Mouse (Mus musculus) kidney, postnatal 14 days (tissue): ENCODE measurements around the gene Aplf.
A peak's percentile ranks its signal among the peaks of the same experiment; 100 is the strongest.
"Not testable (repeated sequence)": the region's sequence is repeated elsewhere in the genome, so short reads cannot be mapped to it uniquely, and the experiment has no call there.

ENCODE experiments used
- DNase-seq: peaks from one replicate; pipeline ENCODE4 v3.0.0; 2022; ENCODE audit warnings: mixed read lengths

The Aplf gene

DNA sequence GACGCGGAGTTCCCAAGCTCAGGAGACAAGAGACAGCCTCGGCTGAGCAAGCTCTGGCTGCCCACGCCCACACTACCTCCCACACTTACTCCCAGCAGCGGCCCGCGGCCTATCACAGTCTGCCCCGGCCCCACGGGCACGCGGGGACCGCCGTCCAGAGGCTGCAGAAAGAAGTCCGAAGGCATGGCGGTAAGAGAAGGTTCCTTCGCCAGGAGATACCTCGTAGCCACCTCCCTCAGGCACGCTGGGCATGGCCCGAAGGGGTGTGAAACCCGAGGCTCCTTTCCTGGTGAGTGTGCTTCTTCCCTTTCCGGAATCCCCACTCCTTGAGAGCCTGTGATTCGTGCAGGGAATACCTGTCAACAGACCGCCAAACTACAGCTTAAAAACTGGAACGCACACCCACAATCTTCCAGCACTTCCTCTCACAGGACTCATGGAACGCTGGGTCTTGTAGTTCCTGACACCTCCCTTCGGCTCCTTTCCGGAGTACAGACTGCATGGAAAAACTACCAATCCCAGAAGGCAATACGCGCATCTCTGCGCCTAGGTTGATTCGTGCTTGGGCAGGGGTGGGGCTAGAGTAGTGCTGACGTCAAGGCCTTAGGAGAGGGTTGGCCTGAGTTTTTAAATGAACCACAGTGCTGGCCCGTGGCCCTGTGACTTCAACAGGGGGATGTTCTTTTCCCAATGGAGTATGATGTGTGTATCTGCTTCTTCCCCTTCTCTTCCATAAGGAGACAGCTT, at the start of gene Aplf:
Gene Aplf, minus strand, starts transcription at position 423 of the 747 bp plus-strand sequence.
- peak; percentile 95 for DNase-seq

DNA sequence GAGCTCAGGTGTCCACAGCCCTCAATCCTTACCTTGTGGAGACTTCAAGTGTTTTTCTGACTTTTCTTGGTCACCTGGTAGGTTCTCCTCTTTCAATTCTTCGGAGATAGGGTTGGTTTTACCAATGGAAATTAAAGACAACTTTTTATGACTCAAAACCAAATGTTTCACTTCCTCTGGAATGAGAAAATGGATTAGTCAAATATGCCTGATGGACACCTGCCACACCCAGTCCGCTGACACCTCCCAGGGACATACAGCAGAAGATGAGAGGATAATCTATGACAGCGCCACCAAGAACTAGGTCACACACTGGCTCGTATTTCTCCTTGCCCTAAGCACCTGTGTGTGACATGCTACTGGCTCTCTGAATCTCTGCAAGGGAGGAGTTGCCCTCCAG, 42.1 kb upstream of the Aplf start:
- no peak for DNase-seq

DNA sequence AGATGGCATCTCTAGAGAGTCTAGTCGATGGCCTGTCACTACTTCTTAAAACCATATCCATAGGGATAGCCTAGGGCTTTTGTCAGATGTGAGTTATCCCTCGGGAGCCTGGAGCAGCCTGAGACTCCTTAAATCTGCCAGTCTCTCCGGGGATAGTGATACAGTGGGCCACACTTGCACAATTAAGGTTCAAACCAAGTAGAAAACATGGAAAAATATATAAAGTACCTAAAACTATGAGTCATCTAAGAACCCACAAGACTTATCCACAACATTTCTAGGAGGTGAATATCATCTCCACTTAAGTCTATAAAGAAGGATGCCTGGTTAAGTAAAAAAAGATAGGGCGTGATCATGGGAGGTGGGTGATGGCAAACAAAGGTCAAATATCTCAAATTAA, 40.3 kb upstream of the Aplf start:
- no peak for DNase-seq

DNA sequence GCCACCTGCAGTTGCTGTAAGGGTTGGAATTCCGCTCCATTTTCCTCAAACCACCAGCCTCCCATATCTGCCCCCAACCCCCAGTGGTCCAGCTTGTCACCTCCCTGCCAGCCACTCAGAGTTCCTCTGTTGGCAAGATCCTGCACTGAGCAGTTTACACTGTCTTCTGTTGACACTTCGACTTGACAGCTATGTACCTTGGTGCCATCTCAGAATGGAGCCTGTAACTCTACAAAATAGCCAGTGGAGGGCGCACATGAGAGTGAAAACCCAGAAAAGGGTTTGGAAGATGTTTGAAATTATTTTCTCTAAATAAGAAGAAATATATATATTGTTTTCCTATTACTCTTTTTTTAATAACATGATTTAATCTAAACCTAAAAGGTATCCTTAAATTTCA, 34.3 kb upstream of the Aplf start:
- no peak for DNase-seq

DNA sequence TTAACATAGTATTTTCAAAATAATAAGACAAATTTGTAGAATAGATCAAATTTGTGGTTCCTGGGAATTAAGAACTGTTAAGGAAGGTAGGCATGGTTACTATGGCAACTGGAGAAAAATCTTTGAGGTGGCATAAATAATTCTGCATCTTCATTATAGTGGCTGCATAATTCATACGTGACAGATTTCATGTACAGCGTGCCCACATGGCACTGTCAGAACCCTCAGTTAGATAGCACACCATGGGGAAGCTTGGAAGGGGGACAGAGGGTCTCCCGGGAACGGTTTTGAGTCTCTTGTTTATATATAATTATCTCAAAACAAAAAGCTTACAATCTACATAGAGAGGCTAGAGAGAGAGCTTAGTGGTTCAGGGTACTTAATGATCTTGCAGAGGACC, 24.6 kb upstream of the Aplf start:
- DNase-seq, result no peak

DNA sequence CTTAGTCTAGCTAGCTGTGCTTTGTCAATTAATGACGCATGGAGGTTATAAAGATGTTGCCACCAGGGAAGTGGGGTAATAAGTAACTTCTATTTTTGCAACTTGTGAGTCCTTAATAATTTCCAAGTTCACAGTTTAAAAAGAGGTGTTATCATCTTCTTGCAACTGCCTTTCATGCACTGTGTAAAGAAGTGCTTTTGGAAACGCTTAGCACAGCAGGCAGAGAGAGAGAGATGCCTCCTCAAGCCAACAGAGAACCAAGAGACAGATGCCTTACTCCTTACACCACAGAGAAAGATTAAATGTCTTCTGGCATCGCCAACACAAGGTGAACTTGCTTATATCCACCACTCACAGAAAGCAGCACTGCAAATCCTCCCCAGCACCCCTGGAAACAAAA, 24.0 kb upstream of the Aplf start:
- no peak for DNase-seq

DNA sequence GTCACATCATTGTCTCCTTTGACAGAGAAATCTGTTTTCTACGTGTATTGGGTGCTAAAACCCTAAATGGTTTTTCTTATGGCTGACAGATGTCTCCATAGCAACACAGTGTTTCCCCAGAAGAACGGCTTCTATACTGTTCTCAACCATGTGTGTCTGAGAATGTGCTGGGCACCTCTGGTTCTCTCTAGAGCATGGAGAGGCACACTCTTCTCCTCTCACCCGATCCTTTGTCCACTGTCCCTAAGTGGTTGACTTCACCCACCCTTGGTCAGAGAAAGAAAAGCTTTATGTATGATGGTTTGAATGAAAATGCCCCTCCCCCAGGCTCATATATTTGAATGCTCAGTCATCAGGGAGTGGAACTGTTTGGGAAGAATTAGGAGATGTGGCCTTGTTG, 8.4 kb upstream of the Aplf start:
- DNase-seq, result no peak

DNA sequence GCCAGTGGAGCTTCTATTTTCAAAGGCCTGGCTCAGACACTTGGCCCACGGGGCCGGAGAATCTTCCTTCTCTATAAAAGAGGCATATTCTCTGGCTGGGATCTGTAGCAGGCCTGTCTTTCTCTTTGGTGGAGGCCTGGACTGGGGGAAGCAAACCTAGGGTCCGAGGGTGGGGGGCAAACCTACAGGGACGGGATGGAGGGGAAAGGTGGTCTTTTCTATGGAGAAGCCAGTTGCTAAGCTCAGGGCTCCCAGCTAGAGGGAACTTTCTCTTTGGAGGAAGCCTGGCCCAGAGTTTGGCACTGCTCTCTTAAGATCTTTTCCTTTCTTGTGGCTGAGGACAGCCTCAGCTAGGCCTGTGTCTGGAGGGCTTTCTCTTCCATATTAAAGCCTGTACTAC, 668 bp upstream of the Aplf start:
- no peak for DNase-seq

DNA sequence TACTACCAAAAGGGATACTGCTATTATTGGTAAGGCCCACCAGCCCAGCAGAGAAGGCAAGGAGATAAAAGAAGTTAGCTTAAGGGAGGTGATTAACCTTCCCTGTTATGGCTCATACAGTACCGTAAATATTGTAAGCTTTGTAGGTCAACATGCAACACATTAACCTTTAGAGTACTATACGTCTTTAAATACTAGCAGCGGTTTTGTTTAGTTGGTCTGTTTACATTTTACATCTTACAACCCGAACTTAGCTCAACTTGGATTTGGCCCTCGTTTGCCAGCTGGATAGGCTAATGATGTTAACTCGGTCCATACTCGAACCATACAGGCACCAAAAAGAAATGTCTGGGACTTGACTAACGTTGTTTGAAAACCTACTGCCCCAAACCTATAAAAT, 640 bp downstream of the Aplf start:
- no peak for DNase-seq

DNA sequence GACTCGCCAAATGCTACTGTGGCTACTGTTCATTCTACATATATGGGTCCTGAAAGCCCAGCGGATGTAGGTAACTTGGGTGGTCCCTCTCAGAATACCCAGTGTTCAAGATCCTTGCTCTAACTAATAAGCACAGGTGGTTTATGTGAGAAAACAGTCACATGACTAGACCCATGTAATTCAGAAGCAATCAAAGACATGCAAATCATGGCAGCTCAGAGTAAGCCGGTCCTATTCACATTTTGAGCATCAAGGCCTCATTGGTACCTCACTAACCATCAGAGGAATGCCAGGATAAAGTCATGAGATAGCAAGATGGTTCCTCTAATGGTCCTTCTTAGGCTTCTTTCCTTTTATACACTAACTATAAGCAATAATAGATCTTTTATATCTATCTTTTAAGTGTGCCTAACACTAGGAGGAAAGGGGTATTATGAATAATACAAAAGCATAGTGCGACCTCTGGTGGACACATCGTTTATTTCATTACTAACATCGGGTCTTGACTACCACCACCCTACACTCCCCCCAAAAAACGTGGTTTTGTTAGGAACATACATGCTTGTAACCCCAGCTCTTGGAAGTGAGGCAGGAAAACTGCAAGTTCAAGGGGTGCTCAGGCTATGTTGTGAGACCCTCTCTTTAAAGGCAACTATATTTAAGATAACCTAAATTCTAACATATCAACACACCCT, 2.0 kb downstream of the Aplf start:
- peak; percentile 65 for DNase-seq

DNA sequence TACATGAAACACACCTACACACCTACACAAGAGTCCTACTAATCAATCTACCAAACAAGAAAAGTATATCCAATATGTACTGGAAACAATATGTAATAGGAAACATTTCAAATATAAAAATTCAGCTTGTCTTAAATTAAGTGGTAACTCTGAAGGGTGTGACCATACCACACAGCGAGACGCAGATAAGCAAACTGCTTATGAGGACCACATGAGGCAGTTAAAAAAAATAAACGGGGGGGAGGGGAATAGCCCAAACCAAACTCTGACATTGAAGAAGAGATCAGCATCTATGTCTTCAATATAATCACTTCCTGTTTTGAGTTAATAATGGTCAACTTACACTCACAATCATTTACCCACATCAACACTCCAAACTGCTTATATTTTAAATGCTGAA, 3.3 kb downstream of the Aplf start:
- no peak for DNase-seq

DNA sequence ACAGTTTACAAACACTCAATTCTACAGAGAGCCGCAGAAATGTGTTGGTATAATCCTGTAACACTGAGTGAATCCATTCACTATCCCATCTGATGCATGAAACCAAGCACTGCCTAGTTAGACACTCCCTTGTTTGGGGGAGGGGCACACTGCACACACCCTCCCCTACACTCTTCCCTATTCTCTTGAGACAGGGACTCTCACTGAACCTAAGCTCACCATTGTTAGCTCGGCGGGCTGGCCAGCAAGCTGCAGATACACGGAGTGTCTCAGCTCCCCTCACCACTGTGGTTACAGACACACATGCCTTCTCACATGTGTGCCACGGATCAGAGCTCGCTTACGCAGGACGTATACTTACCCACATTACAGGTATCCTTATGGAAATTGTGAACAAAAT, 4.2 kb downstream of the Aplf start:
- DNase-seq, result no peak

DNA sequence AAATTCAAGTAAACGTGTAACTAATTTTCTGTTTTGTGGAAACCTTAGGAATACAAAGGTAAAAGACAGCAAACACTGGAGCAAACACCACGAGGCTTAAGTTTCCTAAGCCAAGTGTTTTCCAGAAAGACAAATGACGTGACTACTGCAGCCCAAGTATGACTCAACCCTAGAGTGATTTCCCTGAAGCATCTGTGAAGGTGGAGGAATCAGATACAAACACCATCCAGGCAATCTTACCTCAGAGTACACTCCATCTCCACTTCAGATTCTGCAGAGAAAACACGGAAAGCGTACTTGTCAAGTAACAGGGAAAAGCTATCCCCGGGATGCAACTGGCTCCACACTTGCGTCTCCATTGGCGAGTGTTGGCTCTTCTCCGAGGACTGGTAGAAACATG, 8.5 kb downstream of the Aplf start:
- DNase-seq, result no peak

DNA sequence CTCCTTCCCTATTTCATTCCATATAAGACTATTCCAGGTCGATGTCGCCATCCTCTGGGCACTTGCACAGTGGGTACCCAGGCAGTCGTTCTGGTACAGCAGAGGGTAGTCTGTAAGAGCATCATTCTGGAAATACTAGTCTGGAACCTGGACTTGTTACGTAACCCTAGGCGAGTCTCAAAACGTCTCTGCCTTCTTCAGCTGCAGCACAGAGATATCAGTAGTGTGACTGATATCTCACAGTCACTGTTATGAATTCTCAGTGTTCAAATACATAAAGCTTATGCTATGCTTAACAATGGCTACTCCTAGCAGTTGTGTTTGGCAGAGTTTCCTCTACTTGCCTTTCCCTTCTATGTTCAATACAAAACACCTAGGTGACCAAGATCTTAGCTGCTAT, 9.8 kb downstream of the Aplf start:
- DNase-seq, result no peak

DNA sequence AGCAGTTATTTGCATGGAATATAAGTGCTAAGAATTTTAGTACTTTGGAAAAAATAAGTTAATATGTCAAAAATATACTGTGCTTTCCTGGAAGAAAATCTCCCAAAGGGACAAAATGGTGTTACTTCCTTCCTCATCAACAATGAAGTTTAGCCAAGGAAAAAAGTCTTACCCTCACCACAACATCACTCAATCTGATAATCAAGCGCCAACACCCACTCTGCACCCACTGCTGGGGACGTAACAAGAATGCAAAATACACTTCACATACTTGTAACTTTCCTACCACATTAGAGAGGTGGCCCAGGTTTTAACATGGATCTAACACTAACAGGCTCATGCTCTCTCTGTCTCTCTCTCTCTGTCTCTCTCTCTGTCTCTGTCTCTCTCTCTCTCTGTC, 10.3 kb downstream of the Aplf start:
- DNase-seq, result no peak

DNA sequence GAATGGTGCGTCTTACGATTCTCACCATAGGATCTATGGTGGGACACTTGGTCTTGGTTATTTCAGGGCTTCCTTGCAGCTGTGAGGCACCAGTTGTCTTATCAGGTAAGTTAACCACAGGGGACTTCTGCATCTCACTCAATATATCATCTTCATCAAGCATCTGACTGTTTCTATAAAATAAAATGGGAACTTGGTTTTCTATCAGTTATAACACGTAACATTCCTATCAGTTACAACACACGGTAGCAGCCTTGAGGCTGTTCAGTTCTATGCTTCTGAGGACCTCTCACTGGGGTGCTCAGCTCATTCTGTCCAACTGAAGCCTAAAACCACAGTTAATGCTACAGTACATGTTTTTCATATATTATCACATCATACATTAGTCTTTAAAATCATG, 13.2 kb downstream of the Aplf start:
- DNase-seq, result no peak

DNA sequence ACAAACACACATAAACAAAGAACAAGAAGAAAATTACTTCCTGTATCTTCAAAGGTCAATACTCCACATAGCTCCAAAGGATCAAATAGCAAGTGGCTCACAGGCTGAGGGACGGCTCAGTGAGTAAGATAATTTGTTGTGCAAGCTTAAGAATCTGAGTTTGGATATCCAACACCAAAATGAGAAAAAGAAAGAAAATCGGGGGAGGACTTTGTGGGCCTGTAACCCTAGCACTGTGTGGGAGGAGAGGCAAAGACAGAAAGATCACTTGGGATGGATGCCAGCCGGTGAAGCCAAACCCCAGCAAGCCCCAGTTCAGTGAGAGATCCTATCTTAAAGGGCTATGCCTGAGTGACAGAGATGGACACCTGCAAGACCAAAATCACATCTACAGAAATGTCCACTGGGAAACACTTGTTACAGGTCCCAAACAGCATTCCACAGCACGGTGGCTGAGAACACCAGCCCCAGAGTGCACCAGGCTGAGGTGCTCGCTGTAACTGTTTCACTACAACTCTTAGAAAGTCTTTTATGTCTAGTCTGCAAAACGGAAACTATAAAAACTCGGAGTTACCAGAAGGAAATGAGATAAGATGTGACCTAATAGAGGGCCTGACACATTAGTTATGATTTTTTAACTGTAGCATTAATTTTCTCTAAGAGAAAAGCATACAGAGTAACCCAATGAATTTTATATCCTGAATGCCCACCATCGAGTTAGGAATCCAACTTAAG, 17.9 kb downstream of the Aplf start:
- no peak for DNase-seq

DNA sequence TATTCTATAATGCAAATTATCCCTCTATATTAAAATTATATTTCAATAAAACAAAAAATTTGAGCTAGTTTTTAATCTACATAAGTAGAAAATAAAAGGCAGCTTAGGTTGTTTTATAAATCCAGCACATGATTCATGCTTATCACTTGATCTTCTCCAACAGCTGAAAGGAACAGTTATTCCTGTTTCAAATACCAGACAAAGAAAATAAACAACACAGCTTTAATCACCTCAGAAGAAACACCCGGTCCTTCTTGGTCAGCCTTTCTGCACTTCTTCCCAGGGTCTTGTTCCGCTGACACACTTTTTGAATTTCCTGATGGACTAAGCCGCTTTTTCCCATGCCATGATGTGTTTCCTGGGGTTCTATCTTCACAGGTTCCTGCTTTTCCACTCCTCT, 18.5 kb downstream of the Aplf start:
- DNase-seq, result no peak

DNA sequence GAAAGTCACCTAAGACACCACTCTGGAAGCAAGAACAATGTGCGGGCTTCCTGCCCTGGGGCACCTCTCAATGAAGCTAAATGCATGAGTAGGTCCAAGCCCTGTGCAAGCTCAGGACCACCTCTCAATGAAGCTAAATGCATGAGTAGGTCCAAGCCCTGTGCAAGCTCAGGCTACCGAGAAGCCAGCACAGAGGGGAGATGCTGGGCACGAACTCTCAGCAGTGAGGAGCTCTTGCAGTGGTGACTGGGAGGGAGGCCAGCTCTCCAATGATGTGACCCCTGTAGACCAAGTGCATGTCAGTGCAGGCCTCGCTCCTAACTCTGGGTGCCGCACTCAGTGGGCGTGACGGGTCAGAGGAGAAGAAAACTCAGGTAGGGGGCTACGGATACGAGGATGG, 19.3 kb downstream of the Aplf start:
- DNase-seq, result no peak

DNA sequence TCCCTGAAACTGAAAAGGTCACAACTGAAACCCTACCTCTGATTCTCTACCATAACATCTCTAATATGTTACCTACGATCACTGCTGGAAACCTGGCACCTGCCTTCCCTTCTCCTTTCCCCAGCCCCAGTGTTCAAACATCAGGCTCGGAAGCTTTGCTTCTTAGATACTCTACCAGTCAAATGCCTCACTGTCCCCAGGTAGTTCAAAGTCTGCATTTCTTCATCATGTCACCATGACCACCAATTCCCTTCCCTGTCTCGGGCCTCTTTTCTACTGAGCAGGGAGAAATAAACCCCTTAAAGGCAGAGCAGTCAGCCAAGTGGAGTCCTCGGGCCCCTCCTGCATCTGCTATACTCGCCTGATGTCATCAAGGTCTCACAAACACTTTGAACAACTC, 20.2 kb downstream of the Aplf start:
- no peak for DNase-seq

DNA sequence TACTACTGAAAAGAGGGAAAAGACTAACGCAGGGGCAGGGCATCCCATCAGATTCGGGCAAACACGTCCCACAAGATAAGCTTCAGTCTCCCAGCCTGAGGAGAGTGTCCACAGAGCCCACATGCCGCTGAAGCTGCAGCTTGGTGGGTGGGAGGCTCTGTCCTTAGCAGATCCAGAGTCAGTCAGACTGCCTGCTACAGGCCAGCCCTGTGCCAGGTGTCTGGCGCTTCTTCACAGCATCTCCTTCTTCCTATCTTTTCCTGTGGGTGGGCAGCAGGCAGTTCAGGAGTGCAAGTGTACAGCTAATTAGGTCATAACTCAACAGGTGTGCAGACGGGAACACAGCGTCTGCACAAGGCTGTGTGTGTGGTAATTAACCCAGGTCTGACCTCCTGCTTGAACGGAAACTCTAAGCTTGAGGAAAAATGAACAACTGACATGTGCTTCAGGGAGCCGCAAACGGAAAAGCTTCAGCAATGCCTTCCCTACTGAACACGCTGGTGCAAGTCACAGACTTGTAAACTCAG, 33.8 kb downstream of the Aplf start:
- no peak for DNase-seq

DNA sequence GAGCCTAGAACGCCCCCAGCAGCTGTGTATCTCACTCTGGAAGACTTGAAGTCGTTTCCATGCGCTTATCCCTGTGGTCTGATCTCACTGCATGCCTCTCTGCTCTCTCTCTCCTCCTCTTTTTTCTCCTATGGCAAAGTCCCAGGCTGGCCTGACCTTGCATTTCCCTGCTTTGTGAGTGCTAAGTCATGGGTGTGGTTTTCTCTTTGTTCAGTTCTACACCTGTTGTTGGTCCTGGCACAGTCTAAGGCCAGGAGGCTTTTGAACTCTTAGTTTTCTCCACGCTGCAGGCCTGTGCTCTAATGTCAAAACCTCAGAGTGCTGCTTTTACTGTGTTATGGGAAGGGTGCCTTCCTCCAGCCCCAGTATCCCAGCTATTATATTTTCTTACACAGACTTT, 39.8 kb downstream of the Aplf start:
- no peak for DNase-seq

DNA sequence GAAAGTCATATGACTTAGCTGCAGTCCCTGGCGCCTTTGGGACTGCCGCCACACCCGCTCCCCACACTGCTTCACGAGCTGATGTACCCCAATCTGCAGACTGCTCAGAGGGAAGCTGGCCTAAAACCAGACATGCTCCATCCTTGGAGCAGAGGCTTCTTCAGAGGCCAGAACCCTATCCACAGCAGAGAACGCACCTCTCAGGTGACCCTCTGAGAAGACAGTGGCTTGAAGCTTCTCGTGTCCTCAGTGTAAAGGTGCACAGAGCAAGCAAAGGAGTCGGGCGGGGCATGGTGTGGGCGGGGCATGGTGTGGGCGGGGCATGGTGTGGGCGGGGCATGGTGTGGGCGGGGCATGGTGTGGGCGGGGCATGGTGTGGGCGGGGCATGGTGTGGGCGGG, 43.1 kb downstream of the Aplf start:
- DNase-seq, result not testable (repeated sequence)

DNA sequence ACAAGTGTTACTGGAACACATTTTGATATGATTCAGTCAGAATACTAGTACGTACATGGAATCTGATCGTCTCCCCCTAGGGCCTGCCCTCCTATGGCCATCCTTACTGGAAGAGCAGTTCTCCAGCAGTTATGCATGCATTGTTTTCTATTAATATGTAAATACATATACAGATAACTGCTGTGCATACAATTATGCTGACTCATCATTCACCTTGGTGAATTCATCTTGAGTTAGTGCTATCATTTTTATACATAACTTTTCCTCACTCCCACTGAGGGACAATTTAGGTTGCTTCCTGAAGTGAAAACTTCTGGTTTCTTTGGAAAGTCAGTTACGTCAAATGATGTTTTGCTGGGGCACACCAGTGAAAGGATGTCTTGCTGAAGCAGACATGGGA, 48.8 kb downstream of the Aplf start:
- no peak for DNase-seq
